Mouse (Mus musculus) large intestine, adult 2 months (tissue): Measurements from ENCODE around the gene Bgn. TPM values are rescaled to one million over a fixed set of nuclear protein-coding genes. Genes with fewer than 3 reads are reported as not detected.

Experiments
- DNase-seq: peaks from one replicate; pipeline ENCODE4 v3.0.0-alpha.2; 2012; ENCODE audit warnings: low read depth, low spot score
- WGBS: fragments of 180-500 bp; shearing (Covaris S2); methylation state at CpG from one replicate; pipeline ENCODE4 v1.1.7; 2018; 5-methylcytosine and 5-hydroxymethylcytosine counted together
- polyA plus RNA-seq: library from polyadenylated mRNA; depleted of rRNA; stranded (reverse); fragments of >200 nt; gene quantifications from 2 replicates; pipeline ENCODE4 v1.2.3, GENCODE M21; 2012

Gene Bgn
- polyA plus RNA-seq, 1 experiment, result 124 TPM

GRCm38 (mm10) chrX:73484076-73484475, 674 bp downstream of the Bgn start:
- no peak for DNase-seq
- WGBS, result 69% methylated on average over 1 of the region's 1 CpGs

- 83% methylated on average over 4 of the region's 4 CpGs for WGBS
- DNase-seq, result no peak
Measured at GRCm38 (mm10) chrX:73484870-73485269, 1.5 kb downstream of the Bgn start.

- no peak for DNase-seq
- 69% methylated on average over 5 of the region's 5 CpGs for WGBS
Measured at GRCm38 (mm10) chrX:73486920-73487319, 3.5 kb downstream of the Bgn start.

GRCm38 (mm10) chrX:73490186-73490585, 6.8 kb downstream of the Bgn start:
- DNase-seq, result no peak
- 51% methylated on average over 4 of the region's 4 CpGs for WGBS

- 39% methylated on average over 3 of the region's 3 CpGs for WGBS
- no peak for DNase-seq
Measured at GRCm38 (mm10) chrX:73490804-73491203, 7.4 kb downstream of the Bgn start.

- DNase-seq, result peak; percentile 13
- 7% methylated on average over 1 of the region's 2 CpGs for WGBS
Measured at GRCm38 (mm10) chrX:73493567-73493966, 10.2 kb downstream of the Bgn start.

- 75% methylated on average over 4 of the region's 4 CpGs for WGBS
- no peak for DNase-seq
Measured at GRCm38 (mm10) chrX:73496746-73497145, 13.3 kb downstream of the Bgn start.

GRCm38 (mm10) chrX:73505130-73505735, 21.8 kb downstream of the Bgn start:
- no peak for DNase-seq
- WGBS, result 69% methylated on average over 5 of the region's 5 CpGs

- 78% methylated on average over 4 of the region's 4 CpGs for WGBS
Measured at GRCm38 (mm10) chrX:73506577-73506976, 23.2 kb downstream of the Bgn start.

GRCm38 (mm10) chrX:73509209-73509608, 25.8 kb downstream of the Bgn start:
- DNase-seq, result no peak
- 86% methylated on average over 3 of the region's 3 CpGs for WGBS

More at GRCm38 (mm10) chrX:73506577-73506976, 23.2 kb downstream of the Bgn start:
- no peak for DNase-seq

- 33% methylated on average over 3 of the region's 3 CpGs for WGBS
Measured at GRCm38 (mm10) chrX:73512904-73513303, 29.5 kb downstream of the Bgn start.

GRCm38 (mm10) chrX:73516556-73516955, 33.2 kb downstream of the Bgn start:
- WGBS, result 58% methylated on average over 4 of the region's 4 CpGs

More at GRCm38 (mm10) chrX:73512904-73513303, 29.5 kb downstream of the Bgn start:
- no peak for DNase-seq

GRCm38 (mm10) chrX:73517060-73517600, 33.7 kb downstream of the Bgn start:
- DNase-seq, result no peak

More at GRCm38 (mm10) chrX:73516556-73516955, 33.2 kb downstream of the Bgn start:
- no peak for DNase-seq

- WGBS, result 74% methylated on average over 3 of the region's 3 CpGs
- DNase-seq, result no peak
Measured at GRCm38 (mm10) chrX:73520692-73521091, 37.3 kb downstream of the Bgn start.

- WGBS, result 44% methylated on average over 9 of the region's 9 CpGs
- no peak for DNase-seq
Measured at GRCm38 (mm10) chrX:73524318-73525222, 41.2 kb downstream of the Bgn start.

- WGBS, result 86% methylated on average over 9 of the region's 9 CpGs
- DNase-seq, result no peak
Measured at GRCm38 (mm10) chrX:73525223-73526140, 42.1 kb downstream of the Bgn start.

- DNase-seq, result peak; percentile 19
- WGBS, result 26% methylated on average over 3 of the region's 3 CpGs
Measured at GRCm38 (mm10) chrX:73526410-73526887, 43.0 kb downstream of the Bgn start.

GRCm38 (mm10) chrX:73537875-73538274, 54.5 kb downstream of the Bgn start:
- 88% methylated on average over 7 of the region's 7 CpGs for WGBS
- DNase-seq, result no peak

GRCm38 (mm10) chrX:73543340-73543739, 59.9 kb downstream of the Bgn start:
- 57% methylated on average over 3 of the region's 3 CpGs for WGBS
- no peak for DNase-seq
